Mouse (Mus musculus) erythroblast, embryonic 14.5 days (primary cell): ENCODE data around the gene Krt16.

Source experiments
- GATA1 ChIP-seq: IDR thresholded peaks from 2 replicates; pipeline ENCODE4 v1.6.1; 2012; ENCODE audit warnings: low read length, inconsistent platforms, mixed read lengths
- TAL1 ChIP-seq: IDR thresholded peaks from 3 replicates; pipeline ENCODE4 v1.6.1; 2012; ENCODE audit warnings: low read length, inconsistent platforms, mixed read lengths

DNA sequence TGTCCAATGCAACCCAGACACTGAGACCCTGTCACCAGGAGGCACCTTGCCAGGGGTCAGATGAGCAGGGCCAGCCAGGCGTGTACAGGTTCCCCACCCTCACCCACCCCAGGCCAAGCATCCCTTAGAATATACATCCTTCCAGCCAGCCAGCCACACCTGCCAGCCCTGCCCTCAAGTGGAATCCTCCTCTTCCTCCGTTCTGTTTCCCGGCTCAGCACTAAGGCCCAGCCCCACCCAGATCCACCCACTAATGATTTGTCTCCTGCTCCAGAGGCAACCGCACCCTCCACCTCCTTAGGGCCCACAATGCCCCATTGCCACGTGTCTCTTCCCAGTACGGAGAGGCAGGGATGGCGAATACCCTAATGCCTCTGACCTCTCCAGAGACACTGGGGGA, 26.0 kb upstream of the Krt16 start:
- TF ChIP-seq GATA1 (no peak), TAL1 (no peak)
